Mouse (Mus musculus) liver, adult 2 months (tissue): ENCODE results near the gene Dmc1.
A peak's percentile ranks its signal among the peaks of the same experiment; 100 is the strongest.

ENCODE experiments used
- CTCF ChIP-seq: fragments of 200-500 bp; IDR thresholded peaks from 2 replicates; pipeline ENCODE4 v1.5.1; 2011; ENCODE audit warnings: low read depth, low read length, control low read depth
- POLR2A ChIP-seq: fragments of 200-500 bp; IDR thresholded peaks from 2 replicates; pipeline ENCODE4 v1.6.1; 2011; ENCODE audit warnings: low read length, control low read depth; ENCODE audit not compliant: insufficient read depth; ENCODE audit errors: extremely low read depth

- TF ChIP-seq CTCF: 0 out of 2 replicates have a peak, but pooled peaks have one; percentile 1
- TF ChIP-seq POLR2A: no peak
Observed at GRCm38 (mm10) chr15:79616729-79617128, 11.8 kb upstream of the Dmc1 start.
